ENCODE assay signal across 8 mouse cellular contexts in genomic region chr1:143702741-143703262, GRCm38 (mm10). TPM values are rescaled to one million over a fixed set of nuclear protein-coding genes. Genes with fewer than 3 reads are reported as not detected.
DNase-seq lines count a peak whose midpoint lies in the region; ATAC-seq lines count a peak whose summit lies in the region.

Gene Cdc73, minus strand, starts transcription at chr1:143702893.

- ATAC-seq in hindbrain, embryonic 14.5 days (ENCODE audit: low FRiP score), result peak; percentile 99

- DNase-seq in T-cell, adult 2 months (ENCODE audit: low spot score), result peak; percentile 93
- DNase-seq in cerebellum, postnatal 25 days, result peak; percentile 93 to 96
- peak; percentile 84 to 86 for DNase-seq in frontal cortex, postnatal 25 days (ENCODE audit: low spot score in 2 of 2)
- peak; percentile 93 for DNase-seq in hindbrain, embryonic 14.5 days (ENCODE audit: low spot score)
- peak; percentile 90 to 91 for DNase-seq in layer of hippocampus, postnatal 36 days
- DNase-seq in lung, postnatal 25 days (ENCODE audit: low spot score), result peak; percentile 93
- DNase-seq in retina, adult 2 months (ENCODE audit: low read depth, low spot score), result peak; percentile 85
- DNase-seq in thymus, postnatal 25 days, result peak; percentile 94

- WGBS in hindbrain, embryonic 14.5 days, result under 1% methylated on average over 74 of the region's 74 CpGs

- H3K4me3 ChIP-seq in hindbrain, embryonic 14.5 days (replicated peaks; ENCODE audit: low read length), result peak within 1 kb of the TSS; percentile 92

- H3K27ac ChIP-seq in hindbrain, embryonic 14.5 days, result peak within 1 kb of the TSS; percentile 92

- peak within 1 kb of the TSS; percentile 74 for H3K4me2 ChIP-seq in hindbrain, embryonic 14.5 days (replicated peaks)

- H3K4me1 ChIP-seq in hindbrain, embryonic 14.5 days (replicated peaks; ENCODE audit: control insufficient read depth, insufficient read depth, low read length), result peaks cover 12% of the 10 kb centered on the region

- H3K27me3 ChIP-seq in hindbrain, embryonic 14.5 days (ENCODE audit: control insufficient read depth, insufficient read depth, low read length), result no peaks in the 10 kb centered on the region

- H3K9me3 ChIP-seq in hindbrain, embryonic 14.5 days (ENCODE audit: control insufficient read depth, low read length), result no peaks in the 10 kb centered on the region

- H3K9ac ChIP-seq in hindbrain, embryonic 14.5 days, result peak within 1 kb of the TSS; percentile 88

- peaks cover 6% of the 10 kb centered on the region; the same call in 1 of the 2 replicates for H3K36me3 ChIP-seq in hindbrain, embryonic 14.5 days (replicated peaks; ENCODE audit: control insufficient read depth, insufficient read depth)

RNA-seq across cellular contexts. Expression of gene Cdc73, which starts in this region (rescaled TPM):
- 15.4 and 17.4 TPM in 2 replicates for polyA plus RNA-seq in hindbrain, embryonic 14.5 days (2014; fragmentation: Nextera tagmentation; extraction: Ambion mirVana)
- 10 to 100 TPM; 74.8 to 80.2 TPM for total RNA-seq in layer of hippocampus, postnatal 36 days (2021)

Comparison
In these comparisons a context has a peak if more than half of its experiments do, and no peak if none do; other contexts are left out.
1. Peak in every context shown above with its lines: DNase-seq, ATAC-seq, H3K4me3 ChIP-seq and H3K27ac ChIP-seq.